Comparison of ENCODE assay signal across 31 mouse cellular contexts in the genomic region with DNA sequence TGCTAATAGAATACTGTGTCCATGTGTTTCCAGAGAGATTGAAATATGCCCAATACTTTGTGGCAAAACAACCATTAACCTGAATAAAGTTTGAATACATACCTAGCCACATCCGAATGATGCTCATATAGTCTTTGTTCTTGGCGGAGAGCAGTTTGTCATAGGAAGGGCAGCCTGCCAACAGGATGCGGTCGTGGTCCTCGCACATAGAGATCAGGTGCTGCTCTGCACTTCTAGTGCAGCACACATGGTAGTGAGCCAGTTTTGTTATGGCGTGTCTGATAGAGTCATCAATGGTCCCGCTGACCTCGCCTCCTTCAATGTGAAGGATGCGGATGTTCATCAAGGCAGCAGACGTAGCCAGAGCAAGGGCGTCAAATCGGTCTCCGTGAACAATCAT. TPM values are rescaled to one million over a fixed set of nuclear protein-coding genes. Genes with fewer than 3 reads are reported as not detected.
DNase-seq lines count a peak whose midpoint lies in the region; ATAC-seq and TF ChIP-seq lines count a peak whose summit lies in the region.
"Had no signal": no experiment of that assay in that cellular context is flagged by ENCODE, and none has a peak within 500 bp of the region (broad histone marks: within the 10 kb centered on the region; RNA-seq: fewer than 3 reads in every experiment).

No protein-coding gene starts in this region.

- H3K36me3 ChIP-seq in thymus, adult 2 months (ENCODE audit: control insufficient read depth, insufficient read depth, low read length), result 0 out of 2 replicates have a peak, but pooled peaks cover 4% of the 10 kb centered on the region
- peaks cover 32% of the 10 kb centered on the region for H3K36me3 ChIP-seq in E14TG2a.4 (ENCODE audit: insufficient read depth, low read length)
- H3K36me3 ChIP-seq: forebrain, embryonic 15.5 days had no signal

- WGBS in thymus, adult 2 months, result 61% methylated on average over 13 of the region's 13 CpGs

- TF ChIP-seq POLR2A in thymus, adult 2 months (IDR thresholded peaks at IDR 0.05; ENCODE audit: control insufficient read depth, extremely low read depth, insufficient read depth, low read length, poor library complexity), result no peak

- TF ChIP-seq CTCF in thymus, adult 2 months (IDR thresholded peaks at IDR 0.05; ENCODE audit: borderline replicate concordance, control insufficient read depth, extremely low read depth, insufficient read depth, low read length, poor library complexity), result no peak
- no peak for TF ChIP-seq CTCF in E14TG2a.4 (conservative IDR thresholded peaks at IDR 0.05; ENCODE audit: low read length)

- H3K27ac ChIP-seq in thymus, adult 2 months (ENCODE audit: control insufficient read depth, insufficient read depth, low read length), result no peak overlapping the region
- H3K27ac ChIP-seq: embryonic facial prominence, embryonic 13.5 days; forebrain, embryonic 10.5 days; forebrain, embryonic 15.5 days; gastrocnemius, adult 2 months; heart, embryonic 13.5 days; hindbrain, embryonic 14.5 days; kidney, embryonic 15.5 days; limb, embryonic 13.5 days; liver, embryonic 12.5 days; neural tube, embryonic 15.5 days had no signal

- no peaks in the 10 kb centered on the region for H3K27me3 ChIP-seq in thymus, adult 2 months (ENCODE audit: control insufficient read depth, insufficient read depth, low read length)
- no peaks in the 10 kb centered on the region for H3K27me3 ChIP-seq in E14TG2a.4 (ENCODE audit: insufficient read depth, low read length)
- H3K27me3 ChIP-seq: embryonic facial prominence, embryonic 13.5 days; forebrain, embryonic 15.5 days; heart, embryonic 13.5 days; kidney, embryonic 15.5 days; limb, embryonic 13.5 days; liver, embryonic 12.5 days; neural tube, embryonic 15.5 days had no signal

- peak; percentile 24 for ATAC-seq in megakaryocyte, adult 5-6 weeks (ENCODE audit: poor library complexity, severe bottlenecking)
- ATAC-seq: forebrain, embryonic 15.5 days; liver, embryonic 12.5 days; lung, postnatal 0 days had no signal

- H3K4me3 ChIP-seq in thymus, adult 2 months (ENCODE audit: control insufficient read depth, insufficient read depth, low read length), result no peak overlapping the region
- peak overlapping the region; percentile 35; the same call in 1 of the 2 replicates for H3K4me3 ChIP-seq in E14TG2a.4 (replicated peaks; ENCODE audit: low read length)
- H3K4me3 ChIP-seq: embryonic facial prominence, embryonic 13.5 days; forebrain, embryonic 10.5 days; forebrain, embryonic 15.5 days; gastrocnemius, adult 2 months; heart, embryonic 13.5 days; kidney, embryonic 15.5 days; limb, embryonic 13.5 days; liver, embryonic 12.5 days; neural tube, embryonic 15.5 days had no signal

- no peaks in the 10 kb centered on the region for H3K9me3 ChIP-seq in E14TG2a.4 (ENCODE audit: low read length)
- H3K9me3 ChIP-seq: embryonic facial prominence, embryonic 13.5 days; forebrain, embryonic 10.5 days; forebrain, embryonic 15.5 days; heart, embryonic 13.5 days; kidney, embryonic 15.5 days; limb, embryonic 13.5 days; liver, embryonic 12.5 days; neural tube, embryonic 15.5 days had no signal

- H3K4me1 ChIP-seq in thymus, adult 2 months (replicated peaks; ENCODE audit: control insufficient read depth, insufficient read depth, low read length), result peaks cover 13% of the 10 kb centered on the region
- peaks cover 35% of the 10 kb centered on the region for H3K4me1 ChIP-seq in E14TG2a.4 (replicated peaks; ENCODE audit: low read depth, low read length)
- H3K4me1 ChIP-seq: embryonic facial prominence, embryonic 13.5 days; forebrain, embryonic 10.5 days; forebrain, embryonic 15.5 days; kidney, embryonic 15.5 days; limb, embryonic 13.5 days; neural tube, embryonic 15.5 days had no signal

- peak; percentile 26 for DNase-seq in thymus, adult 2 months
- DNase-seq in thymus, adult 18-20 months, result no peak
- peak; percentile 36 for DNase-seq in thymus, postnatal 4 days
- no peak for DNase-seq in spleen, postnatal 36 days (ENCODE audit: low spot score in 2 of 2)
- DNase-seq in ovary, postnatal 10 days (ENCODE audit: low spot score), result no peak
- no peak for DNase-seq in adrenal gland, adult (ENCODE audit: inconsistent age in 2 of 2, low spot score in 1 of 2)
- DNase-seq: adrenal gland, adult 8-10 months; cerebellum, adult 11 months; cerebellum, adult 9-10 months; cerebellum, postnatal 36 days; gastrocnemius, adult 2 months; heart, postnatal 10 days; kidney, adult 18-20 months; kidney, postnatal 25 days; lung, adult 18-20 months; lung, postnatal 4 days; midbrain, embryonic 14.5 days; right cerebral cortex, adult 18-20 months; spleen, adult 18-20 months had no signal

RNA-seq across cellular contexts. Expression of a gene that starts 24.3 kb away (rescaled TPM):
- 28.0 and 32.0 TPM in 2 replicates for polyA plus RNA-seq in thymus, adult 2 months (2012; rRNA removed)
- 12.1 and 15.8 TPM in 2 replicates for total RNA-seq in megakaryocyte, adult 5-6 weeks (2015)
- total RNA-seq in megakaryocyte, adult 5-6 weeks (2017), result 7.7 and 10.0 TPM in 2 replicates

RNA-seq across cellular contexts. Expression of a gene that starts 55.4 kb away (rescaled TPM):
- 184 and 193 TPM in 2 replicates for polyA plus RNA-seq in thymus, adult 2 months (2012; rRNA removed)
- 387 and 421 TPM in 2 replicates for total RNA-seq in megakaryocyte, adult 5-6 weeks (2015)
- 615 and 637 TPM in 2 replicates for total RNA-seq in megakaryocyte, adult 5-6 weeks (2017)

Comparison
In these comparisons a context has a peak if more than half of its experiments do, and no peak if none do; other contexts are left out.
1. DNase-seq: peak in thymus, adult 2 months (single experiment) and thymus, postnatal 4 days (single experiment); none in thymus, adult 18-20 months (0 of 2), spleen, postnatal 36 days (0 of 2), ovary, postnatal 10 days (single experiment) and adrenal gland, adult (0 of 2).